Mouse (Mus musculus) embryonic facial prominence, embryonic 12.5 days (tissue): ENCODE results near the gene Pou2f3. TPM values are rescaled to one million over a fixed set of nuclear protein-coding genes. Genes with fewer than 3 reads are reported as not detected.
A peak's percentile ranks its signal among the peaks of the same experiment; 100 is the strongest.

ENCODE experiments used
- ATAC-seq: fragments of 200-750 bp; cut with Nextera tagmentation; 2 replicates; pipeline ENCODE4 v1.8.0; 2017; ENCODE audit not compliant: insufficient number of reproducible peaks, insufficient read depth, low FRiP score, low TSS enrichment
- H3K27ac ChIP-seq: fragments of 300-500 bp; sonication (generic); 2 replicates; pipeline ENCODE4 v1.5.1; 2016; ENCODE audit warnings: mild to moderate bottlenecking
- H3K27me3 ChIP-seq: fragments of 300-500 bp; sonication (generic); 2 replicates; pipeline ENCODE4 v1.6.1; 2016; ENCODE audit warnings: mild to moderate bottlenecking, moderate library complexity
- H3K36me3 ChIP-seq: fragments of 300-500 bp; sonication (generic); 2 replicates; pipeline ENCODE4 v1.6.1; 2016; ENCODE audit warnings: mild to moderate bottlenecking
- H3K4me1 ChIP-seq: fragments of 300-500 bp; sonication (generic); 2 replicates; pipeline ENCODE4 v1.6.1; 2016
- H3K4me2 ChIP-seq: fragments of 300-500 bp; sonication (generic); replicated peaks from 2 replicates; pipeline ENCODE4 v1.6.1; 2016; ENCODE audit warnings: mild to moderate bottlenecking, moderate library complexity
- H3K4me3 ChIP-seq: fragments of 300-500 bp; sonication (generic); 2 replicates; pipeline ENCODE4 v1.5.1; 2016; ENCODE audit warnings: mild to moderate bottlenecking
- H3K9ac ChIP-seq: fragments of 300-500 bp; sonication (generic); 2 replicates; pipeline ENCODE4 v1.6.1; 2016; ENCODE audit warnings: mild to moderate bottlenecking, moderate library complexity
- H3K9me3 ChIP-seq: fragments of 300-500 bp; sonication (generic); 2 replicates; pipeline ENCODE4 v1.6.1; 2016; ENCODE audit warnings: mild to moderate bottlenecking, moderate library complexity
- WGBS: fragments of 180-500 bp; shearing (Covaris S2); methylation state at CpG from one replicate; pipeline ENCODE4 v1.1.7; 2016; 5-methylcytosine and 5-hydroxymethylcytosine counted together
- polyA plus RNA-seq: library from polyadenylated mRNA; unstranded; fragments of >200 nt; fragmentation: Nextera tagmentation; extraction: Ambion mirVana; gene quantifications from 2 replicates; pipeline ENCODE4 v1.2.1, GENCODE M21; 2016

Pou2f3 gene
- polyA plus RNA-seq, 1 experiment from 2014 or later, result 0.18 TPM

DNA sequence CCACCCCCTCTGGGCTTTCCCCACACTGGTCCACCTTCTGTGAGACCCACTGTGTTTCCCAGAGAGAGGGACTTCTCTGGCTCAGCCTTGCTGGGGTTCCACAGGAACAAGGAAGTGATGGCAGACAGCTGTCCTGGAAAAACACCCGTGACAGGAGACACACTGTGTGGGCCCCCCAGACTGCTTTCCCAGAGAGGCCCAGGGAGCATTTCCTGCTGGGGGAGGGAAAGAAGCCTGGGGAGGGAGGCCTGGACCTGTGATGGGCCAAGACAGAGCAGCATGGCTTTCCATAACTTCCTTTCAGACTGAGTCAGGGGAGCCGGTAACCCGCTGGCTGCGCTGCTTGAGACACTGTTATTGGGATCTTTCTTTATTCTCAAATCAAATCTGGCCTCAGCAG, 20.7 kb upstream of the Pou2f3 start:
- 37% methylated on average over 4 of the region's 4 CpGs for WGBS
- Histone ChIP-seq H3K36me3 (peaks cover 42% of the 10 kb centered on the region), H3K4me3 (no peak overlapping the region), H3K27ac (peak overlapping the region; percentile 76), H3K9me3 (no peaks in the 10 kb centered on the region), H3K4me2 (no peak overlapping the region), H3K4me1 (peaks cover 68% of the 10 kb centered on the region), H3K9ac (no peak overlapping the region), H3K27me3 (no peaks in the 10 kb centered on the region)
- no peak for ATAC-seq

DNA sequence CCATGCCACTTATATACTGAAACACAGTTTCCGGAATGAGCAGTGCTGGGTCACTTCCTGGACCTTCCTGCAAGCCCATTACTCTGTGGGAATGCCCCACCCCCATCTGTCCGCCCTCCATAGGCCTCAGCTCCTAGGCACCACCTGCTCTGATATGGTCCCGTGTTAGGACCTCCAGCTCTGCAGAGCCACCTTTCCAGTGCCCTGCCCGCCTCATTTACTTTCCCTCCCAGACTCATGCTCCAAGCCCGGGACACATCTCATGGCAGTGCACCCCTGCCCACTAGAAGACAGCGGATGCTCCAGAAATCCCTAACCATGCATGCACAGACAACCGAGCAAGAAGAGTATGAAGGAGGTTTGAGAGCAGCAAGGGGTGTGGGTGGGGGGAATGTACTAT, 19.8 kb upstream of the Pou2f3 start:
- no peak overlapping the region for H3K9ac ChIP-seq
- ATAC-seq, result no peak
- WGBS, result 91% methylated on average over 7 of the region's 7 CpGs
- H3K27me3 ChIP-seq, result no peaks in the 10 kb centered on the region
- H3K4me3 ChIP-seq, result no peak overlapping the region
- 0 out of 2 replicates have a peak overlapping the region, but pooled peaks have one; percentile 50 for H3K27ac ChIP-seq
- no peak overlapping the region for H3K4me2 ChIP-seq
- H3K9me3 ChIP-seq, result no peaks in the 10 kb centered on the region
- peaks cover 69% of the 10 kb centered on the region for H3K4me1 ChIP-seq
- peaks cover 37% of the 10 kb centered on the region for H3K36me3 ChIP-seq

DNA sequence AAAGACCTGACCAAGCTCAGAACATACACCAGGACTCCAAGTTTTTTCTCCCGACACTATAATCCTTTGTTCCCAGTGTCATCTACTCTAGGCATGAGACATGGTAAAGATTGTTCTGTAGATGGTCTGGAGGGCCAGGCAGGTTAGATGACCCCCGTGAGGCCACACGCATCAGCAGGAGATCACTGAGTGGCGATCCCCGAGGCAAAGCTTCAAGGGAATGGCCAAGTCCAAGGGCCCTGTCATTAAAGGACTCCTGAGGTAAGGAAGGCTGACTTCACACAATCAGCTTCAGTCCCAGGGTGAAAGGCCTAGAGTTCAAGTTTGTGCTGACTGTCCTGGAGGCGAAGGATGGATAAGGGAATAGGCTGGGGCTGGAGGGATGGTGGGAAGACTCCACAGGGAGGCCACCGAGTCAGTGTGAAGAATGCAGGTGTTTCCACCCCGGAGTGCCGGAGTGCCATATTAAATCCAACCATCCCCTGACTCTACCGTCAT, 19.3 kb upstream of the Pou2f3 start:
- Histone ChIP-seq H3K4me1 (peaks cover 63% of the 10 kb centered on the region), H3K27ac (no peak overlapping the region)
- 94% methylated on average over 10 of the region's 10 CpGs for WGBS

DNA sequence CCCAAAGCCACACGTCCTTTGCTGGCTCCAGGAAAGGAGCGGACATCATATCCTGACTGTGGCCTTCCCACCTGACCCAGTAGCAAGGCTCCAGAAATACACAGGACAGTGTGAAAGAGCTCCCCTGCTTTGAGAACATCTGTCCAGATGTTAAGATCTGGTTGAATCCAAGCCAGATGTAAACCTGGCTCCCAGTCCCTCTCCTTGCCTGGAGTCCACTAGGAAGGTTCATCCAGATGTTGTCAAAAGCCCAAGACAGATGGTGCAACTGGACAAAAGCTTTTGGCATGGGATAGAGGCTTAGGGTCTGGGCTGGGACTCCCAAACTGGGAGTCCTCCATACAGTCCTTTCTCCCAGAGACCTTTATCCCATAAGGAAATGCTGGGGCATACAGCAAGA, 18.6 kb upstream of the Pou2f3 start:
- Histone ChIP-seq H3K4me1 (peaks cover 57% of the 10 kb centered on the region), H3K9ac (no peak overlapping the region), H3K4me2 (no peak overlapping the region), H3K36me3 (peaks cover 37% of the 10 kb centered on the region), H3K4me3 (no peak overlapping the region), H3K27me3 (no peaks in the 10 kb centered on the region), H3K9me3 (no peaks in the 10 kb centered on the region), H3K27ac (no peak overlapping the region)
- 89% methylated on average over 2 of the region's 2 CpGs for WGBS
- ATAC-seq, result no peak

More for the DNA sequence above, 19.3 kb upstream of the Pou2f3 start:
- peaks cover 39% of the 10 kb centered on the region for H3K36me3 ChIP-seq
- no peak for ATAC-seq
- no peaks in the 10 kb centered on the region for H3K9me3 ChIP-seq
- no peak overlapping the region for H3K4me2 ChIP-seq
- H3K27me3 ChIP-seq, result no peaks in the 10 kb centered on the region
- H3K4me3 ChIP-seq, result no peak overlapping the region
- H3K9ac ChIP-seq, result no peak overlapping the region

DNA sequence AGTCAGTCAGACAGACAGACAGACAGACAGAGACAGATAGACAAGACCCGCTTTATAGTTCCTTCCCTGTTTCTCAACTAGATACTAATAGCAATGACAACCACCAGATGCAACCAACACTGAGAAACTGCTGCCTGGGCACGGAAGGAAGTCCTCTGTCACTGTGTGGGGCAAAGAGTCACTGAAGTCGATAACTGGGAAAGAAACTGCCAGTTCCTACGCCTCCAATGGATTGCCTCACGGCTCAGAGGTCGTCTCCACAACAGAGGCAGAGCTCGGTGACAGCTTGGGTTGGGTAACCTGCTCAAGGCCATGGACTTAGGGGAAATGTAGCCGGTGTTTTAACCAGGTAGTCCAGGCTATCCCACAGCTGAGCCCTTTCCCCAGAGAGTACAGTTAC, 17.5 kb upstream of the Pou2f3 start:
- H3K27ac ChIP-seq, result no peak overlapping the region
- 88% methylated on average over 8 of the region's 8 CpGs for WGBS
- peaks cover 40% of the 10 kb centered on the region for H3K36me3 ChIP-seq
- ATAC-seq, result no peak
- H3K4me3 ChIP-seq, result no peak overlapping the region
- no peak overlapping the region for H3K9ac ChIP-seq
- no peak overlapping the region for H3K4me2 ChIP-seq
- no peaks in the 10 kb centered on the region for H3K9me3 ChIP-seq
- H3K4me1 ChIP-seq, result peaks cover 46% of the 10 kb centered on the region
- no peaks in the 10 kb centered on the region for H3K27me3 ChIP-seq

DNA sequence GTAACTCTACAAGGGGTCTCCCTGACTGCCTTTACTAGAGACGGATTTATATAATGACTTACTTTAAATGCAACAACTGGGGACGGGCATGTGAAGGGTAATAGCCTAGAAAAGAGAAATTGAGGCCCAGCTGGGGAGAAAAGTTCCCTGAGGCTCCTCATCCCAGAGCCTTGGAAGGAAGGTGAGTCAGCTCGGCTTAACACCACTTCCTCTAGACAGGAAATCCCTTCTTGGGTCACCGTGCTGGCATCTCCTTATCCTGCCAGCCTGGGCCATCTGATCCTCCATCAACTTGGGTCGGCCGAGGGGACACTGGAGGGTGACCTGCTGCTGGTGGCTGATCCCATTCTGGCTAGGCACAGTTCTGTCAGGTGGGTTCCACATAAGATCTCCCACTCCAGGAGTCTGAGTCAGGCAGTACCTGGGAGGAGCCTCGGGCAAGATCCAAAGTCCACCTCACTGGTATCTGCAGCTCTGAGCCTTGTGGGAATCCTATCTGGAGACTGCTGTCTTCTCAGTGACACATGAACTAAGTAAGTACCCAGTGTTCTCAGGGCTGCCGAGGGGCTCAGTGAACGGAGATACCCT, 16.5 kb upstream of the Pou2f3 start:
- WGBS, result 65% methylated on average over 9 of the region's 9 CpGs
- ATAC-seq, result no peak
- H3K36me3 ChIP-seq, result peaks cover 48% of the 10 kb centered on the region

DNA sequence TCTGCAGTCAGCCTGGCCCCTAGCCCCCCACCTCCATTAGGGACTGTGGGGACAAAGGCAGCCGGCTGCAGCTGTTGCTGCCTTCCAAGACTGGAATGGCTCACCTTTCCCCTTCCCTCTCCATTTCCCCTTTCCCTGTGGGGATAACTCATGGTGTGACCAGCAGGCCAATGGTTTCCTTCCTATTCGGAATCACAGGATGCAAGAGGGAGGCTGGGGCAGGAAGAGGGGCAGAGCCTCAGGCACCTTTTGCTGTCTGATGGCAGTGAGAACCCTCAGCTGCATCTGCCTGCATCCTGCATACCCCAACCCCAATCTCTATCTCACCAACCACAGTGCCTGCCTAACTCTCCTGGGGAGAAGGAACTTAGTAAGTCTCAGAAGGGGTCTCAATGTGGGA, 15.3 kb upstream of the Pou2f3 start:
- ATAC-seq, result no peak
- Histone ChIP-seq H3K4me1 (peaks cover 25% of the 10 kb centered on the region), H3K9me3 (no peaks in the 10 kb centered on the region), H3K27me3 (no peaks in the 10 kb centered on the region), H3K9ac (0 out of 2 replicates have a peak overlapping the region, but pooled peaks have one; percentile 5), H3K27ac (peak overlapping the region; percentile 58), H3K4me2 (no peak overlapping the region), H3K36me3 (peaks cover 53% of the 10 kb centered on the region), H3K4me3 (no peak overlapping the region)
- WGBS, result 16% methylated on average over 2 of the region's 2 CpGs

More for the DNA sequence above, 16.5 kb upstream of the Pou2f3 start:
- Histone ChIP-seq H3K4me1 (peaks cover 36% of the 10 kb centered on the region), H3K9ac (no peak overlapping the region), H3K4me2 (no peak overlapping the region), H3K27me3 (no peaks in the 10 kb centered on the region), H3K9me3 (no peaks in the 10 kb centered on the region), H3K27ac (no peak overlapping the region), H3K4me3 (no peak overlapping the region)

DNA sequence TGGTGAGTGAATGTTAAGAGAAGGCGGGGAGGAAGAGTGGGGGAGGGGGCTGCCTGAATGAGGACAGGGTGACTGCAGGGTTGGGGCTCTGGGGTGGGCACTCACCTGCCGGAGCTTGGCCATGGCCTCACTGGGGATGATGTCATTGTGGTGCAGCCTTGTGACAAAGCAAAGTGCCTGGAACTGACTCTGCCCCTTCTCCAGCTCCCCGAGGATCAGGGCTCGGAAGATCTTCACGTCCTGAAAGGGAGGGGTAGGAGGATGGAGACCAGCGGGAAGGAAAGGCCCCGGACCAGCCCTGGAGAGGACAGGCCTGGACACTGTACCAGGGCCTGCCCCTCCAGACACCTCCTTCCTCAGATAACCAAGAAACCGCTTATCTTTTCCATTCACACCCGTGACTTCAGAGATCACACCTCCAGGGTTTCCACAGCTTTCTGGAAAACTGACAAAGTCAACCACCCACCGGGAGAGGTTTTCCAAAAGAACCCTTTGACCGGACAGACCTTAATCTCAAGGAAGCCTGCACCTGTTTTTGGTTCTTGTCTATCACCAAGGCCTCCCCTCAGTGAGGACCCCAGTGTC, 14.7 kb upstream of the Pou2f3 start:
- 62% methylated on average over 11 of the region's 11 CpGs for WGBS
- Histone ChIP-seq H3K4me1 (peaks cover 20% of the 10 kb centered on the region), H3K4me2 (no peak overlapping the region), H3K36me3 (peaks cover 47% of the 10 kb centered on the region), H3K27me3 (no peaks in the 10 kb centered on the region), H3K4me3 (no peak overlapping the region), H3K9me3 (no peaks in the 10 kb centered on the region), H3K9ac (no peak overlapping the region), H3K27ac (peak overlapping the region; percentile 58; the same call in 1 of the 2 replicates)
- no peak for ATAC-seq

DNA sequence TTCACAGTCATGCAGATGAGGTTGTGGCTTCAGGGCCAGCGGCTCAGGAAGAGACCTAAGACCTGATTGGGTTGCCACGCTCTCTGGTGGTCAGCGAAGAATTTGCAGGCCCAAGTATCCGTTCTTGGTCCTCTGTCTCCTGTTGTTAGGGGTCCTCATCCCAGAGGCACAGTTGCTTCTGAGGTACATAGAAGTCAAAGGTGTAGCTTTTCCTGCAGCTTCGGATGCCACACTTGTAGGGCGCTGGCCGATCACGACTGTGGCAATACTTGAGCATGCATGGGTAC, 12.2 kb upstream of the Pou2f3 start:
- H3K9me3 ChIP-seq, result no peaks in the 10 kb centered on the region
- no peak for ATAC-seq
- WGBS, result 42% methylated on average over 8 of the region's 8 CpGs
- H3K4me2 ChIP-seq, result no peak overlapping the region
- no peak overlapping the region for H3K9ac ChIP-seq
- H3K36me3 ChIP-seq, result peaks cover 46% of the 10 kb centered on the region
- peaks cover 20% of the 10 kb centered on the region for H3K4me1 ChIP-seq
- peak overlapping the region; percentile 32 for H3K27ac ChIP-seq
- H3K4me3 ChIP-seq, result no peak overlapping the region
- no peaks in the 10 kb centered on the region for H3K27me3 ChIP-seq

DNA sequence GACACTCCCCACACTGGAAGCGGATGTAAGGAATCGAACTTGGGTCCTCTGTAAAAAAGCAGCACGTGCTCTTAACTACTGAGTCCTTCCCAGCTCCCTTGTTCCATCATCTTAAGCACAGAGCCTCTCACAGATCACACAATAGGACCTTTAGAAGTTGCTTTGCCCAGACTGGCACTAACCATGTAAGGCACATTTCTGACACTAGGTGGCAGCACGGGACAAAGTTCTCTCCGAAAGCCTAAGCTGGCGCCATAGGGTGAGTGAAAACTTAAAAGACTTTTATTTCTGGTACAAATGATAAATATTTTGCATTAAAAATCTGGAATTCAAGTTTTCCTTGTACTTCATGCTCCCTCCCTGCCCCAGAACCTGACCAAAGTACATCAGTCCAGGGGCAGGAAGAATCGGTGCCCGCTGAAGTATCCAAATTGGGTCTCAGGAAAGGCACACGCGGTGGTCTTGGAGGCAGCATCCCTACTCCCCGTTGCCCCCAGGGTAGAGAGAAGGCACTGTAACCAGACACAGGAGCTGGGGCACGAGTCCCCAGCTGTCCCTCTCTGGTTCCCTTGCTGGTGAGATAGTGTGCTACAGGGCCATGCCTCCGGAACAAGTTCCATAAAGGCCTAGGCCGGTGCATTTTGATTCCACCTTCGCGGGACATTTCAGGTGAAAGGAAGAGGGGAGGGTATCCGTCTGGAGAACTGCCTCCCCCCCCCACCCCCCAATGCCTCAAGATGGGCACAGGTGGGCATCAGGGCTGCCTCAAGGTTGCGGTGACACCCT, 11.7 kb upstream of the Pou2f3 start:
- H3K4me3 ChIP-seq, result no peak overlapping the region
- H3K27me3 ChIP-seq, result no peaks in the 10 kb centered on the region
- no peak overlapping the region for H3K9ac ChIP-seq
- 31% methylated on average over 18 of the region's 18 CpGs for WGBS
- peak overlapping the region; percentile 32 for H3K27ac ChIP-seq
- no peak overlapping the region for H3K4me2 ChIP-seq
- H3K9me3 ChIP-seq, result no peaks in the 10 kb centered on the region
- ATAC-seq, result no peak
- peaks cover 17% of the 10 kb centered on the region for H3K4me1 ChIP-seq
- peaks cover 46% of the 10 kb centered on the region for H3K36me3 ChIP-seq

DNA sequence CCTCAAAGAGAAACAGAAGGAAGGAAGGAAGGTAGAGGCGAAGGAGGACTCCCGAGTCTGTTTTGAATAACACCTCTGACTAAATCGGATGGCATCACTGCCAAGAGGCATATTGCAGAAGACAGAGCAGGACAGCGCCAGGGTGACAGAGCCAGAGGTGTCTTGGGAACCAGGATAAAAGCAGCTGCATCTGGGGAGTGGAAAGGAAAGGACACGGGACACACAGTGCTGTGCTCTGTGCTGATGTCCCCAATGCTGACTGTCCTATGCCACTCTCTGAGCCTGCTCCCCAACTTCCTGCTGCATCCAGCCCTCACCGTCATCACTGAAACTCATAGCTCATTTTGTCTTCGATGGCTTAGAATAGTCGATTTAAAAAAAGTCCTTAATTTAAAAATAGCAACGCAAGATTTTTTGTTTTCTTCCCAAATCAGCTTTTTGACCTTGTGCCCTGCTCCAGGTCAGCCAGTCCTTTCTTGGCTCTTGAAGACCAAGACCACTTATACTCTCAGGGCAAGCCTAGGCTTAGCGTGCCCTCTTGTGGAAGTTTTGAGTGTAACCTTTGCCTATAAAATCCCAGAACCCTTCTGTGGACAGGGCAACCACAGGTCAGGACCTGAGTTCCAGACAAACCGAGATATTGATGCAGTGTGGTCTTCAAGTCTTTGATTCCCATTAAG, 742 bp upstream of the Pou2f3 start:
- 23% methylated on average over 11 of the region's 11 CpGs for WGBS
- no peak for ATAC-seq
- Histone ChIP-seq H3K4me2 (0 out of 2 replicates have a peak overlapping the region, but pooled peaks have one; percentile 24), H3K9ac (no peak overlapping the region), H3K4me3 (no peak overlapping the region), H3K9me3 (no peaks in the 10 kb centered on the region), H3K27me3 (peaks cover 19% of the 10 kb centered on the region), H3K27ac (peak overlapping the region; percentile 41), H3K4me1 (peaks cover 11% of the 10 kb centered on the region), H3K36me3 (no peaks in the 10 kb centered on the region)
